Mouse (Mus musculus) cerebellum, adult 9-10 months (tissue): Measurements from ENCODE around the gene Dmrtc1b.
"Not testable (repeated sequence)": the region's sequence is repeated elsewhere in the genome, so short reads cannot be mapped to it uniquely, and the experiment has no call there.

Experiments
- DNase-seq: peaks from one replicate; pipeline ENCODE4 v3.0.0; 2022

Gene Dmrtc1b

GRCm38 (mm10) chrX:102707535-102707934 lies at the start of gene Dmrtc1b, which contains the start of gene Gm9112:
Dmrtc1b (plus strand) TSS chrX:102707865.
Gm9112 (minus strand) TSS chrX:102707635.
- DNase-seq: not testable (repeated sequence)

GRCm38 (mm10) chrX:102660712-102661111 lies 47.0 kb upstream of the Dmrtc1b start:
- no peak for DNase-seq

GRCm38 (mm10) chrX:102666641-102667040 lies 41.0 kb upstream of the Dmrtc1b start:
- DNase-seq: no peak

GRCm38 (mm10) chrX:102684706-102685105 lies 23.0 kb upstream of the Dmrtc1b start:
- not testable (repeated sequence) for DNase-seq

- DNase-seq: not testable (repeated sequence)
These were observed 20.8 kb upstream of the Dmrtc1b start, which contains the start of gene Gm3880 for GRCm38 (mm10) chrX:102686872-102687271. Gm3880 (minus strand) TSS chrX:102686972.

GRCm38 (mm10) chrX:102689252-102689651 lies 18.4 kb upstream of the Dmrtc1b start:
- DNase-seq: peak; percentile 17

- not testable (repeated sequence) for DNase-seq
These were observed 7.0 kb upstream of the Dmrtc1b start for GRCm38 (mm10) chrX:102700636-102701035.

GRCm38 (mm10) chrX:102724226-102724625 lies 16.6 kb downstream of the Dmrtc1b start:
- not testable (repeated sequence) for DNase-seq
